In the genomic region with DNA sequence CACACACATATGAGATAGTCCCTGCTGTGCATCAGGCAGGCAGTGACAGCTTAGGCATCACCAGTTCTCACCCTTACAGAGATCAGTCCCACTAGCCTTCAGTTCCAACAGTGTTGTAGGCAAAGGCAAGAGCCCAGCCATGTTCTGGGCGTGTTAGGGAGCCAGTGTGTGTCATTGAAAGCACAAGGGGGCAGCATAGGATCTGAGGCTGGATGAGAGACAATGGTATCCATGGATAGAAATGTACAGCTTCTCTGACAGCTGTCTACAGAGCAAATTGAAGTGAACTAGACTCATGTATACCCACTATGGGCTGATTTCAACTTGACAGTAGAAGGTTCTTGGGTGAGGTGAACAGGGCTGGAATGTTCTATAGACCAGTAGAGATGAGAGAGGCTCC, we compare ENCODE assay signal across 27 mouse cellular contexts.
DNase-seq lines count a peak whose midpoint lies in the region; ATAC-seq and TF ChIP-seq lines count a peak whose summit lies in the region.
"Had no signal": no experiment of that assay in that cellular context is flagged by ENCODE, and none has a peak within 500 bp of the region (broad histone marks: within the 10 kb centered on the region; RNA-seq: fewer than 3 reads in every experiment).

No protein-coding gene starts in this region.

- H3K27ac ChIP-seq in kidney, adult 2 months (ENCODE audit: insufficient read depth, low read depth, low read length), result no peak overlapping the region
- no peak overlapping the region for H3K27ac ChIP-seq in lung, postnatal 0 days (ENCODE audit: low read length)
- peak overlapping the region; percentile 48 for H3K27ac ChIP-seq in midbrain, embryonic 16.5 days (ENCODE audit: low read length)
- H3K27ac ChIP-seq: embryonic facial prominence, embryonic 13.5 days; forebrain, embryonic 10.5 days; hindbrain, embryonic 10.5 days; intestine, embryonic 15.5 days; kidney, embryonic 15.5 days; liver, embryonic 15.5 days had no signal

- no peak for TF ChIP-seq EP300 in lung, postnatal 0 days (IDR thresholded peaks at IDR 0.05)

- H3K4me3 ChIP-seq in kidney, adult 2 months (ENCODE audit: insufficient read depth, low read depth, low read length), result no peak overlapping the region
- no peak overlapping the region for H3K4me3 ChIP-seq in lung, postnatal 0 days (ENCODE audit: low read depth, low read length)
- H3K4me3 ChIP-seq in midbrain, embryonic 16.5 days (ENCODE audit: low read depth, low read length), result no peak overlapping the region
- H3K4me3 ChIP-seq: embryonic facial prominence, embryonic 13.5 days; forebrain, embryonic 10.5 days; hindbrain, embryonic 10.5 days; intestine, embryonic 15.5 days; kidney, embryonic 15.5 days; liver, embryonic 15.5 days had no signal

- TF ChIP-seq CTCF in kidney, adult 2 months (conservative IDR thresholded peaks at IDR 0.05; ENCODE audit: insufficient read depth, insufficient read length, low read depth, low read length), result 0 out of 2 replicates have a peak, but pooled peaks have one; percentile 4
- peak; percentile 40; the same call in 1 of the 2 replicates for TF ChIP-seq CTCF in lung, postnatal 0 days (IDR thresholded peaks at IDR 0.05)

- H3K9ac ChIP-seq in lung, postnatal 0 days (replicated peaks; ENCODE audit: low read depth), result no peak overlapping the region
- no peak overlapping the region for H3K9ac ChIP-seq in midbrain, embryonic 16.5 days (ENCODE audit: low read depth, low read length)
- H3K9ac ChIP-seq: embryonic facial prominence, embryonic 13.5 days; intestine, embryonic 15.5 days; kidney, embryonic 15.5 days; liver, embryonic 15.5 days had no signal

- TF ChIP-seq POLR2A in kidney, adult 2 months (IDR thresholded peaks at IDR 0.05; ENCODE audit: low read depth, low read length), result no peak

- no peaks in the 10 kb centered on the region for H3K27me3 ChIP-seq in kidney, adult 2 months (replicated peaks; ENCODE audit: control insufficient read depth, insufficient read depth, low read length)
- 0 out of 2 replicates have a peak, but pooled peaks cover 3% of the 10 kb centered on the region for H3K27me3 ChIP-seq in lung, postnatal 0 days (replicated peaks; ENCODE audit: insufficient read depth, low read length)
- no peaks in the 10 kb centered on the region for H3K27me3 ChIP-seq in midbrain, embryonic 16.5 days (ENCODE audit: control insufficient read depth, insufficient read depth, low read depth, low read length)
- H3K27me3 ChIP-seq: intestine, embryonic 15.5 days; kidney, embryonic 15.5 days; liver, embryonic 15.5 days; Patski had no signal

- H3K4me1 ChIP-seq in kidney, adult 2 months (ENCODE audit: control insufficient read depth, insufficient read depth, low read length), result no peaks in the 10 kb centered on the region
- H3K4me1 ChIP-seq in lung, postnatal 0 days (ENCODE audit: insufficient read depth, low read depth, low read length), result no peaks in the 10 kb centered on the region
- peaks cover 33% of the 10 kb centered on the region for H3K4me1 ChIP-seq in midbrain, embryonic 16.5 days (ENCODE audit: control insufficient read depth, insufficient read depth, low read length)
- H3K4me1 ChIP-seq: embryonic facial prominence, embryonic 13.5 days; intestine, embryonic 15.5 days; kidney, embryonic 15.5 days; liver, embryonic 15.5 days had no signal

- WGBS in kidney, adult 2 months, result 61% methylated on average over 1 of the region's 1 CpGs
- 36% methylated on average over 1 of the region's 1 CpGs for WGBS in lung, postnatal 0 days
- WGBS in midbrain, embryonic 16.5 days, result 93% methylated on average over 1 of the region's 1 CpGs

- H3K4me2 ChIP-seq in lung, postnatal 0 days (replicated peaks; ENCODE audit: low read depth, low read length), result no peak overlapping the region
- no peak overlapping the region for H3K4me2 ChIP-seq in midbrain, embryonic 16.5 days (ENCODE audit: low read length)
- H3K4me2 ChIP-seq: embryonic facial prominence, embryonic 13.5 days; intestine, embryonic 15.5 days; kidney, embryonic 15.5 days; liver, embryonic 15.5 days had no signal

- H3K36me3 ChIP-seq in kidney, adult 2 months (ENCODE audit: control insufficient read depth, insufficient read depth, low read length), result no peaks in the 10 kb centered on the region
- H3K36me3 ChIP-seq in lung, postnatal 0 days (ENCODE audit: insufficient read depth, low read length), result no peaks in the 10 kb centered on the region
- H3K36me3 ChIP-seq in midbrain, embryonic 16.5 days (ENCODE audit: control insufficient read depth, insufficient read depth, low read length), result no peaks in the 10 kb centered on the region
- H3K36me3 ChIP-seq: embryonic facial prominence, embryonic 13.5 days; forebrain, embryonic 10.5 days; hindbrain, embryonic 10.5 days; intestine, embryonic 15.5 days; kidney, embryonic 15.5 days; liver, embryonic 15.5 days had no signal

- no peak for ATAC-seq in lung, postnatal 0 days
- ATAC-seq in midbrain, embryonic 16.5 days, result no peak
- ATAC-seq: hindbrain, embryonic 16.5 days; intestine, embryonic 15.5 days; Patski had no signal

- DNase-seq in embryo, embryonic 10 days (ENCODE audit: low spot score), result peak; percentile 21
- DNase-seq in embryo, embryonic 11 days, result no peak
- no peak for DNase-seq in kidney, adult 2 months
- DNase-seq in kidney, adult 18-20 months, result no peak
- DNase-seq in lung, postnatal 0 days (ENCODE audit: low spot score), result peak; percentile 14
- no peak for DNase-seq in lung, postnatal 4 days
- no peak for DNase-seq in thymus, postnatal 4 days
- DNase-seq: adrenal gland, postnatal 10 days; cerebellum, adult 11-12 months; cerebellum, postnatal 14 days; gastrocnemius, postnatal 10 days; heart, postnatal 14 days; kidney, postnatal 4 days; liver; right cerebral cortex, adult 18-20 months; spleen, adult 18-20 months; thymus, adult 18-20 months; thymus, postnatal 25 days had no signal

- H3K9me3 ChIP-seq in lung, postnatal 0 days (ENCODE audit: low read length), result no peaks in the 10 kb centered on the region
- H3K9me3 ChIP-seq in midbrain, embryonic 16.5 days (replicated peaks; ENCODE audit: control insufficient read depth, low read length, poor library complexity, severe bottlenecking), result no peaks in the 10 kb centered on the region
- H3K9me3 ChIP-seq: embryonic facial prominence, embryonic 13.5 days; forebrain, embryonic 10.5 days; hindbrain, embryonic 10.5 days; intestine, embryonic 15.5 days; kidney, embryonic 15.5 days; liver, embryonic 15.5 days had no signal

Comparison
In these comparisons a context has a peak if more than half of its experiments do, and no peak if none do; other contexts are left out.
1. DNase-seq: peak in embryo, embryonic 10 days (single experiment) and lung, postnatal 0 days (single experiment); none in embryo, embryonic 11 days (single experiment), kidney, adult 2 months (single experiment), kidney, adult 18-20 months (single experiment), lung, postnatal 4 days (0 of 2) and thymus, postnatal 4 days (single experiment).